Mouse (Mus musculus): ENCODE results near the gene Olfr1282.

Olfr1282 gene

DNA sequence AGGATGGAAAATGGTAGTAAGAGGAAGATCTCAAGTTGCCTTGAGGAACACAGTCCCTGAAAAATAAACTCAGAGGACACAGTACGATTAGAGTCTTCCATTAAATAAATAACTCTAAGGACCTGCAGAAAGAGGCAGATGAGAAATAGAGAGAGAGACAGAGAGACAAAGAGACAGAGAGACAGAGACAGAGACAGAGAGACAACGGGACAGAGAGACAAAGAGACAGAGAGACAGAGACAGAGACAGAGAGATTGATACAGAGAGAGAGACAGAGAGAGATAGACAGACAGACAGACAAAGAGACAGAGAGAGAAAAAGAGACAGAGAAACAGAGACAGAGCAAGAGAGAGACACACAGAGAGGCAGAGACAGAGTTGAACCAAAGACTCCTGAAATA, at the start of gene Olfr1282:
Olfr1282 (minus strand) TSS at position 101 of the 400 bp plus-strand sequence.
- in situ Hi-C loops (cut with MboI, MseI): no loop called here

DNA sequence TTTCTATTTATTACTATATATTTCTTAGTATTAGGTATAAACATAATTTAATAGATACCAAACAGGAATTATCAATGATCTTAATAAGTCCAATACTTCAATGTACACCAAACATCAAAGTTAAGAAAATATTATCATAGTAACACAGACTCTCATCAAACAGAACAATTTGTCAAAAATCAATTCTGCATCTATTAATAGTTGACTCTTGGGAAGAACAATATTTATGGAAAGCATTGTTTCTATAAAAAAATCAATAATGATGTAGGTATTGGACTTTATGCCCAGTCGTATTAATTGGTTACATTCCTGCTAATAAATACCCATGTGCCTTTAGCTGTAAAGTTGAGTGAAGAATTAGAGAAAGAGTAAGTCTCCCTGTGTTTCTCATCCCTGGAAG, 39.3 kb upstream of the Olfr1282 start, which contains the start of gene Olfr1284:
Olfr1284 (plus strand) TSS at position 301 of the 400 bp plus-strand sequence.
- in situ Hi-C loops (cut with MboI, MseI): no loop called here

DNA sequence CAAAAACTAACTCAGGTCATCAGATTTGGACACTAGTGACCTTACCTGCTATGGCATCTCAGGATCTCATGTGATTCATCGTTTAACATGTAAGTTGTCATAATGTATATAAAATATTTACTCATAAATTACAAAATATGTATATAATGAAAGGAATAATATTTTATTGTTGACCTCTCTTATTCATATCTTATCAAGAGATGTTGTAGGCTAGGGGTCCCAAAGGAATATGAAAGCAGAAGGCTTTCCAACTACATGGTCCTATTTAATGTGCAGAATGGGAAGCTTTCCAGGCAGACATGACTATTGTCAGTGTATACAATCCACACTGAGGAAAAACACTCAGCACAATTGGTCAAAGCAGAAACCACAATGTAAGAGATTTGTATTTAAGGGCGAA, 30.6 kb upstream of the Olfr1282 start, which contains the start of gene Olfr1283:
Olfr1283 (plus strand) TSS at position 301 of the 400 bp plus-strand sequence.
- in situ Hi-C loops (cut with MboI, MseI): loop anchor here (5.0 kb wide), 1 partner anchor 49 kb away; no protein-coding TSS in a partner anchor

DNA sequence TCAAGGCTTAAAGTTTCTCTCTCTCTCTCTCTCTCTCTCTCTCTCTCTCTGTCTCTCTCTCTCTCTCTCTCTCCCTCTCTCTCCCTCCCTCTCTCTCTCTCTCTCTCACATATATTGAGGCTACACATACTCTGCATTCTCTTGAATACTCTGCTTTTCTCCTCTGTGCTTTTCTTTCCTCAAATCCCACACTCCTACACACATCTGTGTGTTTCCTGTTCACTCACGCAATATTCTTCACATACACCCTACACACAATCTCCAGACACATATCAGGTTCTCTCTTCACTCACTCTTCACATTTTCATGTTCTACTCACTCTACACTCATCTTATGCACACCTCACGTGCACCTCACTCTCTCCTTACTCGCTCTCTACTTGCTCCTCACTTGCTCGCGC, 2.2 kb downstream of the Olfr1282 start:
- in situ Hi-C loops (cut with MboI, MseI): loop anchor here (5.0 kb wide), 1 partner anchor 84 kb away; no protein-coding TSS in a partner anchor

DNA sequence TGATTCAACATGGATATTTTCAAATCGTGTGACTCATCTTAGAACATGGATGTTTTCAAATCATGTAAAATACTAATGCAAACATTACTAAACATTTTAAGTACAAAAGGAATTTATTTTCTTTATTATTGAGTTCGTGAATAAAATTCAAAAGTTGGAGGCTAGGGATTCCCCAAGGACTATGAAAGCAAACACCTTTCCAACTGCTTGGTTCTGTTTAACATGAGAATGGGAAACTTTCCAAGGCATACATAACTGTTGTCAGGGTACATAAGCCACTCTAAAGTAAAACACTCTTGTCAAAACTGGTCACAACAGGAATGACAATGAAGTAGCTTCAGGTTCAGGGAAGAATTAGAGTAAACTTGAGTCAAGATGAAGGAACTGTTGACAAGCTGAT, 9.7 kb downstream of the Olfr1282 start, which contains the start of gene Olfr1281:
Olfr1281 (plus strand) TSS at position 301 of the 400 bp plus-strand sequence.
- in situ Hi-C loops (cut with MboI, MseI): no loop called here

DNA sequence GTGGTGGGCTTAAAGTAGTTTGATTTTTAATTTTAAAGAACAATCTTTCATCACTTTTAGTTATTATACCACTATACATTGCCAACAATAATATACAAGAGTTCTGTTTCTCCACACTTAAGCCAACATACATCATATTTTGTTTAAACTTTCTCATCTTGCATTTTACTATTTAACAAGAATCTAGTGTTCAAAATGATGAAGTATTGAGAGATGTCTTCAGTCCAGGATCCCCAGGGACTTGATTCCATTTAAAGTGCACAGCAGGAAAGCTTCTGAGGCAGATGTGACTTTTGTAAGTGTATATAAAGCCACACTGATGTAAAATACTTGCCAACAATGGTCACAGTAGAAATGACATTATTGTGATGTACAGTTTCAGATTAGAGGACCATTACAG, 22.2 kb downstream of the Olfr1282 start, which contains the start of gene Olfr1280:
Olfr1280 (plus strand) TSS at position 301 of the 400 bp plus-strand sequence.
- in situ Hi-C loops (cut with MboI, MseI): no loop called here

DNA sequence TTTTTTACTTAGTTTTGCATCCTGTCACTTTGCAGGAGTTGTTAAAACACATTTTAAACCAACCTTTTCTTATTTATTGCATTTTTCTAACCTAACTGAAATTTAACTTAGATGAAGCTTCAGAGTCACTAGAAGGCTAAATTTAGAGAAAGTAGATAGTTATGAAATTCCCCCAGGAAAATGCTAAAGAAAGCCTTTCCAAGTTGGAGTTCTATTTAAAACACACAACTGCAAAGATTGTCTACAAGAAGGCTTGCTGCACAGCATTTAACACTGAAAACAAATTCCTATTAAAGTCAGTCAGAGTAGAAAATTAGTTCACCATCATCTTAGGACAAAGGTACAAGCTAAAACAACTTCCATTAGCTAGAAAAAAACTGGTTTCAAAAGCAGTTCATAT, 35.5 kb downstream of the Olfr1282 start, which contains the start of gene Olfr1279:
Olfr1279 (plus strand) TSS at position 262 of the 400 bp plus-strand sequence.
- in situ Hi-C loops (cut with MboI, MseI): no loop called here

DNA sequence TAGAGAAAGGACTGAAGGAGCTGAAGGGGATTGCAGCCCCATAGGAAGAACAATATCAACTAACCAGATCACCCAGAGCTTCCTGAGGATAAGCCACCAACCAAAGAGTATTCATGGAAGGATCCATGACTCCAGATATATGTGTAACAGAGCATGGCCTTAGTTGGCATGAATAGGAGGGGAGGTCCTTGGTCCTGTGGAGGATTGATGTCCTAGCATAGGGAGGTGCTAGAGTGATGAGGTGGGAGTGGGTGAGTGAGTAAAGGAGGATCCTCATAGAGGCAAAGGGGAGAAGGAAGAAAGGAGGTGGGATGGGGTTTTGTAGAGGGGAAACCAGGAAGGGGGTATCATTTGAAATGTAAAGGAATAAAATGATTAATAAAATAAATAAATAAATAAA, 37.3 kb downstream of the Olfr1282 start:
- in situ Hi-C loops (cut with MboI, MseI): no loop called here

DNA sequence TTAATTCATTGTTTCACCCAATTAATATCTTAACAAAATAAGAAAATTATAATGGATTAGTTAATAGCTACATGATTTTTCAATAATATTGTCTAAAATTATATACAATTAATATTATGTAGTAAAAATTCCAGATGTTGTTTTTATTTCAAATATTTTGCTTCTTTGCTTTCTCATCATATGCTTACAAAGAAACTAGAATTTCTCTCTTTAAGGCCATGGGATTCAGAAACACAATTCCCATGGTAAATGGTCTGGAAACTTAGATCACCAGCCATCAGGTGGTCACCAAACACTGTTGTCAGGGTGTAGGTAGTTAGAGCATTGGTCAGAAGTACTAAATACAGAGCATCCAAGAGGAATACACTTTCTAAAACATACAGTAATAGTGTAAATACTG, 46.0 kb downstream of the Olfr1282 start, which contains the start of gene Olfr1278:
Olfr1278 (plus strand) TSS at position 301 of the 400 bp plus-strand sequence.
- in situ Hi-C loops (cut with MboI, MseI): loop anchor here (5.0 kb wide), 1 partner anchor 647 kb away; no protein-coding TSS in a partner anchor
